ENCODE assay signal across 9 mouse cellular contexts in the genomic region with DNA sequence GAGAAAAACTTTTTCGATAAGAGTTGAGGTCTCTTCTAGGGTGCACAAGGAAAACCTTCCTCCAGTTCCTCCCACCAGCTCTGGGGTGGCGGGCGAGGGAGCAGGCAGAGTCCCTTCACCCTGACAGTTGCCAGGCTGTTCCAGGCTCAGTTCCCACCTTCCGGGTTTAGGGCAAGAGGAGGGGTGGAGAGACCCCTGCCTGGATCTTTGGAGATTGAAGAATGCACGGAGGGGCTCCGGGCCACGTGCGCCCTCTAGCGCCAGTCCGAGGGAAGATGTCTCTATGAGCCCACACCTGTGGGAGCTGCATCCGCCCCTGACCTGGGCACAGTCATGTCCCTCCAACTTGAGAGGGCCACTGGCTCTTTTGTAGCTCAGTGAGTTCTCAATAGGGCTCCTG.
DNase-seq lines count a peak whose midpoint lies in the region; ATAC-seq and TF ChIP-seq lines count a peak whose summit lies in the region.
"Had no signal": no experiment of that assay in that cellular context is flagged by ENCODE, and none has a peak within 500 bp of the region (broad histone marks: within the 10 kb centered on the region; RNA-seq: fewer than 3 reads in every experiment).

No protein-coding gene starts in this region.

- no peaks in the 10 kb centered on the region; the same call in 1 of the 2 replicates for H3K4me1 ChIP-seq in cerebellum, adult 2 months (ENCODE audit: control insufficient read depth, insufficient read depth, low read length)
- H3K4me1 ChIP-seq in midbrain, embryonic 14.5 days (ENCODE audit: control insufficient read depth, insufficient read depth, low read length) = peaks cover 3% of the 10 kb centered on the region; the same call in 1 of the 2 replicates
- H3K4me1 ChIP-seq: embryonic facial prominence, embryonic 12.5 days had no signal

- peak; percentile 46 for TF ChIP-seq CTCF in cerebellum, adult 2 months (IDR thresholded peaks at IDR 0.05; ENCODE audit: borderline replicate concordance, insufficient read depth, low read depth, low read length)

- no peaks in the 10 kb centered on the region for H3K9me3 ChIP-seq in midbrain, embryonic 14.5 days (ENCODE audit: control insufficient read depth, low read length)
- H3K9me3 ChIP-seq: embryonic facial prominence, embryonic 12.5 days had no signal

- 0 out of 2 replicates have a peak overlapping the region, but pooled peaks have one; percentile 28 for H3K4me2 ChIP-seq in midbrain, embryonic 14.5 days (ENCODE audit: low read length)
- H3K4me2 ChIP-seq: embryonic facial prominence, embryonic 12.5 days had no signal

- H3K4me3 ChIP-seq in cerebellum, adult 2 months (replicated peaks; ENCODE audit: insufficient read depth, low read depth, low read length) = no peak overlapping the region
- H3K4me3 ChIP-seq in midbrain, embryonic 14.5 days (replicated peaks; ENCODE audit: low read depth, low read length) = no peak overlapping the region
- H3K4me3 ChIP-seq: embryonic facial prominence, embryonic 12.5 days had no signal

- no peak for TF ChIP-seq POLR2A in cerebellum, adult 2 months (IDR thresholded peaks at IDR 0.05; ENCODE audit: borderline replicate concordance, insufficient read depth, low read length)

- DNase-seq in cerebellum, adult 2 months = peak; percentile 1 to 11
- DNase-seq in cerebellum, adult 9-11 months = no peak
- DNase-seq in left cerebral cortex, postnatal 4 days = peak; percentile 62
- DNase-seq in left cerebral cortex, adult 11 months (ENCODE audit: low spot score) = no peak
- DNase-seq in embryo, embryonic 11 days = peak; percentile 62
- peak; percentile 67 for DNase-seq in midbrain, embryonic 14.5 days
- no peak for DNase-seq in lung, postnatal 14 days
- no peak for DNase-seq in heart, postnatal 14 days

- H3K9ac ChIP-seq in midbrain, embryonic 14.5 days (replicated peaks; ENCODE audit: low read length) = no peak overlapping the region
- H3K9ac ChIP-seq: embryonic facial prominence, embryonic 12.5 days had no signal

- intact Hi-C loops in left cerebral cortex, postnatal 4 days (cut with DNase I) = no loop called here
- intact Hi-C loops in heart, postnatal 14 days (cut with DNase I) = no loop called here

- WGBS in cerebellum, adult 2 months = 10% methylated on average over 11 of the region's 11 CpGs
- 6% methylated on average over 11 of the region's 11 CpGs for WGBS in midbrain, embryonic 14.5 days

- no peaks in the 10 kb centered on the region for H3K36me3 ChIP-seq in midbrain, embryonic 14.5 days (ENCODE audit: control insufficient read depth, insufficient read depth, low read length)
- H3K36me3 ChIP-seq: embryonic facial prominence, embryonic 12.5 days had no signal

- H3K27ac ChIP-seq in cerebellum, adult 2 months (ENCODE audit: insufficient read depth, low read length) = no peak overlapping the region
- H3K27ac ChIP-seq in midbrain, embryonic 14.5 days (replicated peaks; ENCODE audit: low read depth, low read length) = no peak overlapping the region
- H3K27ac ChIP-seq: embryonic facial prominence, embryonic 12.5 days had no signal

- H3K27me3 ChIP-seq in cerebellum, adult 2 months (ENCODE audit: control insufficient read depth, insufficient read depth, low read length) = peaks cover 1% of the 10 kb centered on the region; the same call in 1 of the 2 replicates
- peaks cover 2% of the 10 kb centered on the region; the same call in 1 of the 2 replicates for H3K27me3 ChIP-seq in midbrain, embryonic 14.5 days (ENCODE audit: control insufficient read depth, insufficient read depth, low read length)
- H3K27me3 ChIP-seq: embryonic facial prominence, embryonic 12.5 days had no signal

- no peak for ATAC-seq in midbrain, embryonic 14.5 days (ENCODE audit: low FRiP score, low TSS enrichment)

Comparison
In these comparisons a context has a peak if more than half of its experiments do, and no peak if none do; other contexts are left out.
1. DNase-seq: peak in cerebellum, adult 2 months (2 of 2), left cerebral cortex, postnatal 4 days (single experiment), embryo, embryonic 11 days (single experiment) and midbrain, embryonic 14.5 days (single experiment); none in cerebellum, adult 9-11 months (single experiment), left cerebral cortex, adult 11 months (single experiment), lung, postnatal 14 days (single experiment) and heart, postnatal 14 days (0 of 2).